Mouse (Mus musculus): Measurements from ENCODE around the gene Olfr533.
A peak's percentile ranks its signal among the peaks of the same experiment; 100 is the strongest.
"Not testable (repeated sequence)": the region's sequence is repeated elsewhere in the genome, so short reads cannot be mapped to it uniquely, and the experiment has no call there.

Olfr533 gene

GRCm38 (mm10) chr7:140463070-140463469 is at the start of gene Olfr533:
Gene Olfr533, plus strand, starts transcription at chr7:140463370.
- DNase-seq (ENCODE audit: low spot score in 2 of 2): not testable (repeated sequence)

- no peak for DNase-seq (ENCODE audit: low spot score in 2 of 2)
Measured at GRCm38 (mm10) chr7:140421539-140421938, 41.6 kb upstream of the Olfr533 start, which contains the start of gene Olfr532. Gene Olfr532, minus strand, starts transcription at chr7:140421639.

- no peak for DNase-seq (ENCODE audit: low spot score in 2 of 2)
Measured at GRCm38 (mm10) chr7:140443141-140443540, 20.0 kb upstream of the Olfr533 start.

GRCm38 (mm10) chr7:140477886-140478285 is 14.7 kb downstream of the Olfr533 start:
- DNase-seq (ENCODE audit: low spot score in 2 of 2): no peak

GRCm38 (mm10) chr7:140478733-140479132 is 15.6 kb downstream of the Olfr533 start:
- DNase-seq (ENCODE audit: low spot score in 2 of 2): peak in 1 of 2 experiments; percentile 19

- no peak for DNase-seq (ENCODE audit: low spot score in 2 of 2)
Measured at GRCm38 (mm10) chr7:140483916-140484315, 20.7 kb downstream of the Olfr533 start, which contains the start of gene Olfr535. Gene Olfr535, plus strand, starts transcription at chr7:140484216.

- no peak for DNase-seq (ENCODE audit: low spot score in 2 of 2)
Measured at GRCm38 (mm10) chr7:140488981-140489380, 25.8 kb downstream of the Olfr533 start.

- no peak for DNase-seq (ENCODE audit: low spot score in 2 of 2)
Measured at GRCm38 (mm10) chr7:140494231-140494630, 31.1 kb downstream of the Olfr533 start.

GRCm38 (mm10) chr7:140494702-140495101 is 31.5 kb downstream of the Olfr533 start:
- no peak for DNase-seq (ENCODE audit: low spot score in 2 of 2)

GRCm38 (mm10) chr7:140507346-140508021 is 44.3 kb downstream of the Olfr533 start, which contains the start of gene Olfr536:
Gene Olfr536, minus strand, starts transcription at chr7:140507396.
- DNase-seq (ENCODE audit: low spot score in 2 of 2): not testable (repeated sequence)
